ENCODE assay signal across 11 mouse cellular contexts in genomic region chr17:84257927-84258532, GRCm38 (mm10).
DNase-seq lines count a peak whose midpoint lies in the region; ATAC-seq lines count a peak whose summit lies in the region.
"Had no signal": no experiment of that assay in that cellular context is flagged by ENCODE, and none has a peak within 500 bp of the region (broad histone marks: within the 10 kb centered on the region; RNA-seq: fewer than 3 reads in every experiment).

No protein-coding gene starts in this region.

- no peak for DNase-seq in kidney, postnatal 4 days
- DNase-seq in natural killer cell, adult 2 months (ENCODE audit: low spot score in 2 of 2), result no peak
- DNase-seq in ovary, postnatal 10 days (ENCODE audit: low spot score), result no peak
- DNase-seq: gastrocnemius, postnatal 36 days; kidney, postnatal 25 days; lung, adult 18-20 months had no signal

- peak; percentile 82 for ATAC-seq in kidney, embryonic 16.5 days (ENCODE audit: low FRiP score, low TSS enrichment)
- no peak for ATAC-seq in embryonic facial prominence, embryonic 15.5 days (ENCODE audit: insufficient number of reproducible peaks, low FRiP score, low TSS enrichment, low read depth)
- 0 out of 2 replicates have a peak, but pooled peaks have one; percentile 8 for ATAC-seq in hindbrain, embryonic 16.5 days
- no peak for ATAC-seq in neural tube, embryonic 15.5 days (ENCODE audit: low FRiP score)

- 0 out of 2 replicates have a peak, but pooled peaks cover 2% of the 10 kb centered on the region for H3K36me3 ChIP-seq in kidney, embryonic 16.5 days (ENCODE audit: insufficient read depth, low read length)
- no peaks in the 10 kb centered on the region for H3K36me3 ChIP-seq in embryonic facial prominence, embryonic 15.5 days
- H3K36me3 ChIP-seq in hindbrain, embryonic 16.5 days (ENCODE audit: control insufficient read depth, insufficient read depth, low read length), result no peaks in the 10 kb centered on the region
- no peaks in the 10 kb centered on the region for H3K36me3 ChIP-seq in neural tube, embryonic 15.5 days
- H3K36me3 ChIP-seq: midbrain, embryonic 12.5 days had no signal

- no peaks in the 10 kb centered on the region for H3K9me3 ChIP-seq in kidney, embryonic 16.5 days (ENCODE audit: low read length)
- H3K9me3 ChIP-seq in embryonic facial prominence, embryonic 15.5 days (replicated peaks), result no peaks in the 10 kb centered on the region
- H3K9me3 ChIP-seq in hindbrain, embryonic 16.5 days (ENCODE audit: control insufficient read depth, low read length), result no peaks in the 10 kb centered on the region
- H3K9me3 ChIP-seq in neural tube, embryonic 15.5 days (replicated peaks), result no peaks in the 10 kb centered on the region
- H3K9me3 ChIP-seq: midbrain, embryonic 12.5 days had no signal

- H3K9ac ChIP-seq in kidney, embryonic 16.5 days (replicated peaks; ENCODE audit: low read length), result no peak overlapping the region
- no peak overlapping the region for H3K9ac ChIP-seq in embryonic facial prominence, embryonic 15.5 days
- H3K9ac ChIP-seq in hindbrain, embryonic 16.5 days (ENCODE audit: low read depth, low read length), result no peak overlapping the region
- no peak overlapping the region for H3K9ac ChIP-seq in neural tube, embryonic 15.5 days (replicated peaks)
- H3K9ac ChIP-seq: midbrain, embryonic 12.5 days had no signal

- WGBS in kidney, embryonic 16.5 days, result 34% methylated on average over 5 of the region's 5 CpGs
- 67% methylated on average over 5 of the region's 5 CpGs for WGBS in embryonic facial prominence, embryonic 15.5 days
- WGBS in hindbrain, embryonic 16.5 days, result 82% methylated on average over 5 of the region's 5 CpGs
- WGBS in neural tube, embryonic 15.5 days, result 68% methylated on average over 5 of the region's 5 CpGs

- H3K4me2 ChIP-seq in kidney, embryonic 16.5 days (replicated peaks; ENCODE audit: low read depth, low read length), result no peak overlapping the region
- no peak overlapping the region for H3K4me2 ChIP-seq in embryonic facial prominence, embryonic 15.5 days (replicated peaks)
- H3K4me2 ChIP-seq in hindbrain, embryonic 16.5 days (ENCODE audit: low read length), result no peak overlapping the region
- no peak overlapping the region for H3K4me2 ChIP-seq in neural tube, embryonic 15.5 days
- H3K4me2 ChIP-seq: midbrain, embryonic 12.5 days had no signal

- no peak overlapping the region for H3K4me3 ChIP-seq in kidney, embryonic 16.5 days (ENCODE audit: low read length)
- H3K4me3 ChIP-seq in embryonic facial prominence, embryonic 15.5 days (replicated peaks), result no peak overlapping the region
- no peak overlapping the region for H3K4me3 ChIP-seq in hindbrain, embryonic 16.5 days (ENCODE audit: low read length)
- no peak overlapping the region for H3K4me3 ChIP-seq in neural tube, embryonic 15.5 days (replicated peaks)
- H3K4me3 ChIP-seq: midbrain, embryonic 12.5 days had no signal

- peaks cover 48% of the 10 kb centered on the region for H3K4me1 ChIP-seq in kidney, embryonic 16.5 days (ENCODE audit: insufficient read depth, low read length)
- peaks cover 41% of the 10 kb centered on the region for H3K4me1 ChIP-seq in embryonic facial prominence, embryonic 15.5 days
- H3K4me1 ChIP-seq in hindbrain, embryonic 16.5 days (ENCODE audit: control insufficient read depth, insufficient read depth, low read depth, low read length), result peaks cover 4% of the 10 kb centered on the region
- peaks cover 28% of the 10 kb centered on the region for H3K4me1 ChIP-seq in neural tube, embryonic 15.5 days

- H3K27me3 ChIP-seq in kidney, embryonic 16.5 days (ENCODE audit: insufficient read depth, low read length), result no peaks in the 10 kb centered on the region
- no peaks in the 10 kb centered on the region for H3K27me3 ChIP-seq in embryonic facial prominence, embryonic 15.5 days
- H3K27me3 ChIP-seq in hindbrain, embryonic 16.5 days (replicated peaks; ENCODE audit: control insufficient read depth, insufficient read depth, low read length), result no peaks in the 10 kb centered on the region
- H3K27me3 ChIP-seq in neural tube, embryonic 15.5 days (replicated peaks), result no peaks in the 10 kb centered on the region
- H3K27me3 ChIP-seq: midbrain, embryonic 12.5 days had no signal

- H3K27ac ChIP-seq in kidney, embryonic 16.5 days (ENCODE audit: low read length), result peak overlapping the region; percentile 72
- H3K27ac ChIP-seq in embryonic facial prominence, embryonic 15.5 days (replicated peaks), result peak overlapping the region; percentile 67
- H3K27ac ChIP-seq in hindbrain, embryonic 16.5 days (ENCODE audit: low read depth, low read length), result no peak overlapping the region
- peak overlapping the region; percentile 60 for H3K27ac ChIP-seq in neural tube, embryonic 15.5 days (replicated peaks)
- H3K27ac ChIP-seq: midbrain, embryonic 12.5 days had no signal

Comparison
In these comparisons a context has a peak if more than half of its experiments do, and no peak if none do; other contexts are left out.
1. ATAC-seq: peak in kidney, embryonic 16.5 days (single experiment) and hindbrain, embryonic 16.5 days (single experiment); none in embryonic facial prominence, embryonic 15.5 days (single experiment) and neural tube, embryonic 15.5 days (single experiment).